In genomic region chr11:60240509-60240908, GRCm38 (mm10) we compare ENCODE assay signal across 20 mouse cellular contexts.
"Had no signal": no experiment of that assay in that cellular context is flagged by ENCODE, and none has a peak within 500 bp of the region (broad histone marks: within the 10 kb centered on the region; RNA-seq: fewer than 3 reads in every experiment).

No protein-coding gene starts in this region.

- DNase-seq: lung, adult 2 months; lung, postnatal 14 days; lung, postnatal 36 days; retina, postnatal 1 day; right cerebral cortex, adult 18-20 months; right cerebral cortex, postnatal 14 days; spleen, adult 18-20 months; thymus, adult 18-20 months; thymus, postnatal 14 days; thymus, postnatal 36 days had no signal

- ATAC-seq: lung, postnatal 0 days; midbrain, embryonic 13.5 days; midbrain, embryonic 15.5 days had no signal

- H3K27me3 ChIP-seq: lung, embryonic 15.5 days; megakaryocyte, embryonic 14.5 days; midbrain, embryonic 13.5 days; midbrain, embryonic 15.5 days; neural tube, embryonic 13.5 days; neural tube, embryonic 15.5 days had no signal

- H3K9ac ChIP-seq: lung, embryonic 15.5 days; midbrain, embryonic 13.5 days; midbrain, embryonic 15.5 days; neural tube, embryonic 13.5 days; neural tube, embryonic 15.5 days had no signal

- H3K4me2 ChIP-seq: lung, embryonic 15.5 days; midbrain, embryonic 11.5 days; midbrain, embryonic 13.5 days; midbrain, embryonic 15.5 days; neural tube, embryonic 13.5 days; neural tube, embryonic 15.5 days had no signal

- H3K4me3 ChIP-seq: lung, embryonic 15.5 days; megakaryocyte, embryonic 14.5 days; midbrain, embryonic 13.5 days; midbrain, embryonic 15.5 days; myocyte; neural tube, embryonic 13.5 days; neural tube, embryonic 15.5 days had no signal

- H3K27ac ChIP-seq: lung, embryonic 15.5 days; macrophage; midbrain, embryonic 13.5 days; midbrain, embryonic 15.5 days; neural tube, embryonic 13.5 days; neural tube, embryonic 15.5 days had no signal

- H3K9me3 ChIP-seq: lung, embryonic 15.5 days; midbrain, embryonic 13.5 days; midbrain, embryonic 15.5 days; neural tube, embryonic 13.5 days; neural tube, embryonic 15.5 days had no signal

- H3K4me1 ChIP-seq: lung, embryonic 15.5 days; midbrain, embryonic 13.5 days; midbrain, embryonic 15.5 days; neural tube, embryonic 13.5 days; neural tube, embryonic 15.5 days had no signal
